In genomic region chr8:90076381-90076780, GRCm38 (mm10) we compare ENCODE assay signal across 15 mouse cellular contexts.
A peak's percentile ranks its signal among the peaks of the same experiment; 100 is the strongest.
DNase-seq lines count a peak whose midpoint lies in the region; ATAC-seq lines count a peak whose summit lies in the region.
"Had no signal": no experiment of that assay in that cellular context is flagged by ENCODE, and none has a peak within 500 bp of the region (broad histone marks: within the 10 kb centered on the region; RNA-seq: fewer than 3 reads in every experiment).

No protein-coding gene starts in this region.

- H3K9me3 ChIP-seq in hindbrain, embryonic 12.5 days (replicated peaks): no peaks in the 10 kb centered on the region
- H3K9me3 ChIP-seq in midbrain, embryonic 15.5 days: no peaks in the 10 kb centered on the region
- H3K9me3 ChIP-seq in kidney, embryonic 16.5 days (ENCODE audit: low read length): no peaks in the 10 kb centered on the region
- H3K9me3 ChIP-seq: heart, embryonic 13.5 days had no signal

- H3K27ac ChIP-seq in hindbrain, embryonic 12.5 days: peak overlapping the region; percentile 85
- peak overlapping the region; percentile 84 for H3K27ac ChIP-seq in midbrain, embryonic 15.5 days
- no peak overlapping the region for H3K27ac ChIP-seq in kidney, embryonic 16.5 days (ENCODE audit: low read length)
- H3K27ac ChIP-seq: heart, embryonic 13.5 days; macrophage had no signal

- H3K27me3 ChIP-seq in hindbrain, embryonic 12.5 days: no peaks in the 10 kb centered on the region
- H3K27me3 ChIP-seq in midbrain, embryonic 15.5 days (replicated peaks): no peaks in the 10 kb centered on the region
- H3K27me3 ChIP-seq in kidney, embryonic 16.5 days (ENCODE audit: insufficient read depth, low read length): no peaks in the 10 kb centered on the region
- H3K27me3 ChIP-seq: heart, embryonic 13.5 days had no signal

- peak; percentile 87 for ATAC-seq in hindbrain, embryonic 12.5 days (ENCODE audit: low FRiP score)
- peak; percentile 92 for ATAC-seq in midbrain, embryonic 15.5 days (replicated peaks)
- ATAC-seq in kidney, embryonic 16.5 days (ENCODE audit: low FRiP score, low TSS enrichment): no peak
- ATAC-seq: CD4-positive, CD25-positive, alpha-beta regulatory T cell, adult 4 months; intestine, embryonic 16.5 days had no signal

- no peak overlapping the region for H3K4me2 ChIP-seq in hindbrain, embryonic 12.5 days (replicated peaks)
- no peak overlapping the region; the same call in 1 of the 2 replicates for H3K4me2 ChIP-seq in midbrain, embryonic 15.5 days
- H3K4me2 ChIP-seq in kidney, embryonic 16.5 days (replicated peaks; ENCODE audit: low read depth, low read length): no peak overlapping the region
- H3K4me2 ChIP-seq: heart, embryonic 13.5 days had no signal

- H3K36me3 ChIP-seq in hindbrain, embryonic 12.5 days: no peaks in the 10 kb centered on the region
- no peaks in the 10 kb centered on the region for H3K36me3 ChIP-seq in midbrain, embryonic 15.5 days (replicated peaks)
- no peaks in the 10 kb centered on the region for H3K36me3 ChIP-seq in kidney, embryonic 16.5 days (ENCODE audit: insufficient read depth, low read length)
- H3K36me3 ChIP-seq: heart, embryonic 13.5 days had no signal

- peak; percentile 17 for DNase-seq in R1 (ENCODE audit: low read depth, low spot score)
- DNase-seq in embryo, embryonic 9.5 days (ENCODE audit: extremely low spot score): peak; percentile 55
- DNase-seq in testis, postnatal 14 days (ENCODE audit: low spot score): no peak
- no peak for DNase-seq in B cell, adult 2 months
- no peak for DNase-seq in c-Kit-positive CD71-positive TER-119-positive erythroid progenitor cells, embryonic 14.5 days (ENCODE audit: low spot score)
- DNase-seq: adrenal gland, postnatal 36 days; cerebellum, postnatal 25 days; layer of hippocampus, adult 9-11 months had no signal

- H3K4me1 ChIP-seq in hindbrain, embryonic 12.5 days: peaks cover 16% of the 10 kb centered on the region
- peaks cover 18% of the 10 kb centered on the region for H3K4me1 ChIP-seq in midbrain, embryonic 15.5 days
- H3K4me1 ChIP-seq in kidney, embryonic 16.5 days (ENCODE audit: insufficient read depth, low read length): 0 out of 2 replicates have a peak, but pooled peaks cover 2% of the 10 kb centered on the region

- H3K9ac ChIP-seq in hindbrain, embryonic 12.5 days: no peak overlapping the region
- no peak overlapping the region for H3K9ac ChIP-seq in midbrain, embryonic 15.5 days
- H3K9ac ChIP-seq in kidney, embryonic 16.5 days (replicated peaks; ENCODE audit: low read length): no peak overlapping the region
- H3K9ac ChIP-seq: heart, embryonic 13.5 days had no signal

- H3K4me3 ChIP-seq in hindbrain, embryonic 12.5 days: no peak overlapping the region
- H3K4me3 ChIP-seq in midbrain, embryonic 15.5 days: no peak overlapping the region
- H3K4me3 ChIP-seq in kidney, embryonic 16.5 days (ENCODE audit: low read length): no peak overlapping the region
- H3K4me3 ChIP-seq: heart, embryonic 13.5 days had no signal

Comparison
In these comparisons a context has a peak if more than half of its experiments do, and no peak if none do; other contexts are left out.
1. DNase-seq: peak in R1 (single experiment) and embryo, embryonic 9.5 days (single experiment); none in testis, postnatal 14 days (single experiment), B cell, adult 2 months (0 of 2) and c-Kit-positive CD71-positive TER-119-positive erythroid progenitor cells, embryonic 14.5 days (single experiment).